Mouse (Mus musculus) heart, adult 2 months (tissue): Measurements from ENCODE around the gene Tor1aip1. TPM values are rescaled to one million over a fixed set of nuclear protein-coding genes. Genes with fewer than 3 reads are reported as not detected.
"Not testable (repeated sequence)": the region's sequence is repeated elsewhere in the genome, so short reads cannot be mapped to it uniquely, and the experiment has no call there.

ENCODE experiments used
- DNase-seq, 2 experiments: peaks; one replicate each; pipeline ENCODE4 v3.0.0; 2021
- H3K27ac ChIP-seq: fragments of 200-600 bp; 2 replicates; pipeline ENCODE4 v1.8.1; 2022
- H3K27me3 ChIP-seq: fragments of 200-500 bp; 2 replicates; pipeline ENCODE4 v1.6.1; 2012; ENCODE audit warnings: mild to moderate bottlenecking, low read length, inconsistent platforms, mixed read lengths; ENCODE audit not compliant: control insufficient read depth, insufficient read depth
- H3K36me3 ChIP-seq: fragments of 200-500 bp; 2 replicates; pipeline ENCODE4 v1.6.1; 2012; ENCODE audit warnings: low read length, inconsistent platforms; ENCODE audit not compliant: control insufficient read depth, insufficient read depth
- H3K4me1 ChIP-seq: fragments of 200-500 bp; 2 replicates; pipeline ENCODE4 v1.6.1; 2011; ENCODE audit warnings: low read length; ENCODE audit not compliant: control insufficient read depth, insufficient read depth
- H3K4me3 ChIP-seq: fragments of 200-600 bp; 2 replicates; pipeline ENCODE4 v1.8.1; 2022
- H3K79me2 ChIP-seq: fragments of 200-500 bp; replicated peaks from 2 replicates; pipeline ENCODE4 v1.6.1; 2012; ENCODE audit warnings: mild to moderate bottlenecking, inconsistent platforms, low read length, moderate library complexity, mixed read lengths; ENCODE audit not compliant: control insufficient read depth, insufficient read depth
- H3K9ac ChIP-seq: fragments of 200-500 bp; 2 replicates; pipeline ENCODE4 v1.6.1; 2012; ENCODE audit warnings: low read depth, mild to moderate bottlenecking, control low read depth, inconsistent platforms, low read length, mixed read lengths
- CTCF ChIP-seq: fragments of 200-600 bp; IDR thresholded peaks from 2 replicates; pipeline ENCODE4 v1.8.1; 2022; ENCODE audit warnings: antibody characterized with exemption, mild to moderate bottlenecking, moderate library complexity
- EP300 ChIP-seq: fragments of 200-500 bp; IDR thresholded peaks from 2 replicates; pipeline ENCODE4 v1.6.1; 2011; ENCODE audit warnings: low read depth, low read length, control low read depth; ENCODE audit not compliant: insufficient read depth
- POLR2A ChIP-seq: fragments of 200-500 bp; IDR thresholded peaks from 2 replicates; pipeline ENCODE4 v1.6.1; 2011; ENCODE audit warnings: mild to moderate bottlenecking, low read depth, low read length, control low read depth; ENCODE audit not compliant: insufficient read depth
- WGBS: fragments of 180-500 bp; shearing (Covaris S2); methylation state at CpG from one replicate; pipeline ENCODE4 v1.1.7; 2018; 5-methylcytosine and 5-hydroxymethylcytosine counted together
- intact Hi-C: fragments of 180-260 bp; cut with DNase I; formaldehyde crosslinking; loops from one replicate; pipeline ENCODE4 v1.15.1; 2025
- polyA plus RNA-seq: library from polyadenylated mRNA; depleted of rRNA; stranded (reverse); fragments of >200 nt; gene quantifications from 2 replicates; pipeline ENCODE4 v1.2.3, GENCODE M21; 2012
- total RNA-seq, 2 experiments: library from RNA; stranded (reverse); gene quantifications; 2 replicates each; pipeline ENCODE4 v1.2.3; 2021

Gene Tor1aip1
- total and polyA plus RNA-seq, 3 experiments, result 33.0 to 91.2 (median 79.9) TPM

DNA sequence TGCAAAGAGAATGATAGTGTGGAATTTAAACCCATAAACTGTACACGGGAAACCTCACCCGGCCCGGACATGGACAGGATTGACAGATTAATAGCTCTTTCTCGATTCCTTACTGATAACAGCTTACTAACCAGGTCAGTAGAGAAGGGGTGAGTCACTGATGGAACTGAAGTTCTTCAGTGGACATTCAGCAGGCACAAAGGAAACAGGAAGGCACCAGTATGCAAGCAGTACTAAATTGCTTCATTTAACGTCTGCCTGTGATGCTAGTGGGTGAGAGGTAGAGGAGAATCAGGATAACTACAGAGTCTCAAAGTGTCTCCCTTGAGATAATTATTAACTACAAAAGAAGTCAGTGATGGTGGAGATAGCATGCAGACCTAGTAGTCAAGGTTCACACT, 7.9 kb upstream of the Tor1aip1 start:
- TF ChIP-seq CTCF, result no peak
- TF ChIP-seq EP300, result no peak
- no peak for TF ChIP-seq POLR2A
- H3K27me3 ChIP-seq, result no peaks in the 10 kb centered on the region
- intact Hi-C loops, result loop anchor here (5.0 kb wide), 1 partner anchor 673 kb away; the partner anchor contains the start of gene Fam20b
- peaks cover 54% of the 10 kb centered on the region for H3K36me3 ChIP-seq
- 32% methylated on average over 5 of the region's 5 CpGs for WGBS
- H3K4me3 ChIP-seq, result no peak overlapping the region
- peaks cover 4% of the 10 kb centered on the region for H3K79me2 ChIP-seq
- no peak overlapping the region for H3K27ac ChIP-seq
- H3K4me1 ChIP-seq, result peaks cover 12% of the 10 kb centered on the region
- no peak overlapping the region for H3K9ac ChIP-seq
- no peak for DNase-seq

DNA sequence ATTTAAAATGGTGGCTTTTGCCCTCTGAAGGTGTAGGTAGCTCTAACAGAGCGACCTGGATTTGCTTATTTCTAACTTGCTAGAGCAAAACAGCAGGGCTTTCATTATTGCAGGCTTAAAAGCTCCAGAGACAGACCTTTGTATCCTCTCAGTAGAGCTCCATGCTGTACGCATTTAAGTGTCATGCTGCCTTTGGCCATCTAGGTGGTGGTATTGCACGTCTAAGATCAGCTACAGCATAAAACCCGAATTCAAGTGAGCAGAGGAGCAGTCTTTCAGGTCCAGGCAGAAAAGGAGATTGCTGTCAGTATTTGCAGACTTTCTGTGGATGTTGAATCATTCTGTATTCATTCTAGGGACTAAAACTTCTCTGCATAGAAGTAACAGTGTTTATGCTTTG, 6.7 kb upstream of the Tor1aip1 start:
- intact Hi-C loops, result loop anchor here (5.0 kb wide), 1 partner anchor 674 kb away; the partner anchor contains the start of gene Fam20b
- no peak overlapping the region for H3K27ac ChIP-seq
- peaks cover 47% of the 10 kb centered on the region for H3K36me3 ChIP-seq
- H3K27me3 ChIP-seq, result no peaks in the 10 kb centered on the region
- H3K4me3 ChIP-seq, result no peak overlapping the region
- peaks cover 6% of the 10 kb centered on the region for H3K79me2 ChIP-seq
- peaks cover 12% of the 10 kb centered on the region for H3K4me1 ChIP-seq
- WGBS, result 9% methylated on average over 4 of the region's 4 CpGs
- no peak overlapping the region for H3K9ac ChIP-seq
- peak; percentile 85 for TF ChIP-seq CTCF
- TF ChIP-seq EP300, result no peak
- DNase-seq, result peak; percentile 42 to 45

DNA sequence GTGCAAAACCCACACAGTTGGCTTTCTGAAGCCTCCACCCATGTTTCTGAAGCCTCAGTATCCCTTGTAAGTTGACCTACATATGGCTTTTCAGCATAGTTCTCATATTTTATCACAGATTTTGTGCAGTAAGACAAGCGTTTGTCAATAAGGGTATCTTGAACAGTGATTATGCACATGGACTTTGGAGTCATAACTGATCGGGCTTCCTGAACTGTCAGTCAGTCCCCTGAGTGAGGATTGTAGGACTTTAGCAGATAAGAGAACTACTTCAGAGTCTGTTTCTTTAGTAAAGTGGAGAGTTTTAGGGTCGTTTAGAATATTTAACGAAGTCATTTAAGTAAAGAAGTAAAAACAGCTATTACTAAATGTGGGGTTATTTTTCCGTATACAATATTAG, 6.2 kb upstream of the Tor1aip1 start:
- TF ChIP-seq EP300 (no peak), CTCF (no peak), POLR2A (no peak)

DNA sequence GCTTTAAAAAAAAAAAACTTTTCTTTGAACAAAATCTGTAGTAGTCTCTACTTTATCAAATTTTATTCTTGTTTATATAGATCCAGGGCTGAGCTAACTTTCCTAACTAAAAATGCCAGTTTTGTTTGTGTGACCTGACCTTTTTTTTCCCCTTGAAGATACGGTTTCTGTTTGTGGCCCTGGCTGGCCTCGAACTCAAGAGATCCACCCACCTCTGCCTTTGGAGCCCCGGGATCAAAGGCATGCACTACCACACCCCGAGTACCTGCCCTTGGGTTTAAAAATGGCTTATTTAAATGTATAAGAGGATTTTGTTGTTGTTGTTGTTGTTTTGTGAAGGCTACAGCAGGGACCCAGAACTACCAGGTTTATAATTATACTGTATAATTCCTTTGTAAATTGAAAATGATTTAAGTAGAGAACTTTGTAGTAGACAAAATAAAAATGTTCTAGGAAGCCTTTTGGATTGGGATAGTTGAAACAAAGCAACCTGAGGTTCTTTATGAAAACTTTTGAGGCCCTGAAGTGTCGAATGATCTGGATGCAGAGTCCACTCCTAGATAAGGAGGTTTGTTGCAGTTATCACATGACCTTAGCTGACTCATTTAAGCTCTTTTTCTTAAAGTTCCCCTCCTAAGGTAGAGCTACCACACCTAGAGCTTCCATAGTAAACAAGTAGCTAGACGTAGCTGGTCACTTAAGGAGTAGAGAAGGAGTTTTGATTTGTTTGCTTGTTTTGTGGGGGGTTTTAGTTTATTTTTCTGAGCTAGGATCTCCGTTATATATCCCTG, 5.4 kb upstream of the Tor1aip1 start:
- intact Hi-C loops, result loop anchor here (5.0 kb wide), 1 partner anchor 676 kb away; the partner anchor contains the start of gene Fam20b
- H3K27me3 ChIP-seq, result no peaks in the 10 kb centered on the region
- peaks cover 6% of the 10 kb centered on the region for H3K79me2 ChIP-seq
- TF ChIP-seq POLR2A, result no peak
- TF ChIP-seq CTCF, result no peak
- TF ChIP-seq EP300, result no peak
- H3K36me3 ChIP-seq, result peaks cover 38% of the 10 kb centered on the region
- peak overlapping the region; percentile 66 for H3K4me3 ChIP-seq
- peak overlapping the region; percentile 82 for H3K27ac ChIP-seq
- 19% methylated on average over 7 of the region's 7 CpGs for WGBS
- H3K4me1 ChIP-seq, result peaks cover 10% of the 10 kb centered on the region
- no peak for DNase-seq
- peak overlapping the region; percentile 40; the same call in 1 of the 2 replicates for H3K9ac ChIP-seq

More for the DNA sequence above, 6.2 kb upstream of the Tor1aip1 start:
- peaks cover 12% of the 10 kb centered on the region for H3K4me1 ChIP-seq
- H3K9ac ChIP-seq, result no peak overlapping the region
- H3K79me2 ChIP-seq, result peaks cover 6% of the 10 kb centered on the region
- no peak overlapping the region for H3K4me3 ChIP-seq
- intact Hi-C loops, result loop anchor here (5.0 kb wide), 1 partner anchor 675 kb away; the partner anchor contains the start of gene Fam20b
- no peaks in the 10 kb centered on the region for H3K27me3 ChIP-seq
- 67% methylated on average over 5 of the region's 5 CpGs for WGBS
- H3K36me3 ChIP-seq, result peaks cover 41% of the 10 kb centered on the region
- H3K27ac ChIP-seq, result no peak overlapping the region
- DNase-seq, result no peak

DNA sequence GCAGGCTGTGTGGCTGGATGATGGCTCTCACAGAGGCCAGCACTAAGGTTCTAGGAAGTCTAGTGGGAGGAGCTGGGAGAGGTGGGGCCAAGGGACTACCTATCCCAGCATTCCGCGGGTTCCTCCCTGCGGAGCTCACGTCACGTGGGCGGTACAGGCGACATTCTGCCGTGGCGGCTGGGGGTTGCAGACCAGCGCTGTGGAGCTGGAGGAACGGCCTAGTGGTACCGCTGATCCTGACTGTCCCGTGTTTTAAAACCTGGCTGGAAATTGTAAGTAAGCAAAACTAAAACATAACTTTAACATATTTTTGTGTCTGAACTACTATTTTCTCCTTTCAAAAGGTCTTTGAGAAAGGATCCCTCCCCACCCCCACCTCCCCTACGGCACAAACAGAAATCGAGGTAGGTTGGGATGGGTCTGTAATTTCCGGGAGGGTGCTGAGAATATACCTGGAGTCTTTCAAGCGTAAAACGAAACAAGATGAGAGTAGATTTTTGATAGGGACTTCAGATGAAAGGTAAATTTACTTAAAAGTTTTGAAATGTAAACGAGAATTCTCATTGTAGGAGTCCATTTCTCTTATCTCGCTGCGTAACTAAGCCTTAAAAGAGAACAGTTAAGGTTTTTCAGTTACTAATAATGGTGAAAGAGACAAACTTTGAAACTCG, 4.6 kb upstream of the Tor1aip1 start:
- Histone ChIP-seq H3K36me3 (peaks cover 32% of the 10 kb centered on the region), H3K79me2 (peaks cover 6% of the 10 kb centered on the region), H3K27ac (peak overlapping the region; percentile 82), H3K9ac (peak overlapping the region; percentile 39; the same call in 1 of the 2 replicates), H3K4me1 (peaks cover 9% of the 10 kb centered on the region), H3K27me3 (no peaks in the 10 kb centered on the region), H3K4me3 (peak overlapping the region; percentile 66)
- WGBS, result under 1% methylated on average over 22 of the region's 22 CpGs
- DNase-seq, result peak; percentile 91 to 93
- intact Hi-C loops, result loop anchor here (5.0 kb wide), 1 partner anchor 676 kb away; the partner anchor contains the start of gene Fam20b
- TF ChIP-seq CTCF (peak; percentile 22; the same call in 1 of the 2 replicates), EP300 (peak; percentile 79; the same call in 1 of the 2 replicates), POLR2A (peak; percentile 99)

DNA sequence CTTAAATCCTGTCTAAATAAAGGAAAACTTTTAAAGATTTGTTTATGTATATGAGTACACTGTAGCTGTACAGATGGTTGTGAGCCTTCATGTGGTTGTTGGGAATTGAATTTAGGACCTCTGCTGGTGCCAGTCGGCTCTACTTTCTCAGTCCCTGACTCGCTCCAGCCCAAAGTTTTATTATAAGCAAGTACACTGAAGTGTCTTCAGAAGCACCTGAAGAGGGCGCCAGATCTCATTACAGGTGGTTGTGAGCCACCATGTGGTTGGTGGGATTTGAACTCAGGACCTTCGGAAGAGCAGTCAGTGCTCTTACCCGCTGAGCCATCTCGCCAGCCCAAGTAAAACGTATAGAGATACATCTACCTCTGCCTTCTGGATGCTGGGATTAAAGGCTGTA, 3.7 kb upstream of the Tor1aip1 start:
- intact Hi-C loops, result loop anchor here (5.0 to 10.0 kb wide), 2 partner anchors 225 to 677 kb away; partner anchors contain the start of genes Fam20b and Qsox1
- DNase-seq, H3K27me3 ChIP-seq, H3K4me1 ChIP-seq, H3K4me3 ChIP-seq, H3K9ac ChIP-seq, H3K79me2 ChIP-seq: not testable (repeated sequence)
- Histone ChIP-seq H3K36me3 (peaks cover 29% of the 10 kb centered on the region), H3K27ac (peak overlapping the region; percentile 82)
- peak; percentile 42 for TF ChIP-seq CTCF
- WGBS, result 74% methylated on average over 7 of the region's 7 CpGs
